In genomic region chr11:83441235-83441634, GRCm38 (mm10) we compare ENCODE assay signal across 8 mouse cellular contexts. TPM values are rescaled to one million over a fixed set of nuclear protein-coding genes. Genes with fewer than 3 reads are reported as not detected.
DNase-seq lines count a peak whose midpoint lies in the region; ATAC-seq lines count a peak whose summit lies in the region.

No protein-coding gene starts in this region.

- no peaks in the 10 kb centered on the region for H3K36me3 ChIP-seq in forebrain, embryonic 13.5 days (ENCODE audit: poor library complexity, severe bottlenecking)
- H3K36me3 ChIP-seq in forebrain, embryonic 16.5 days (ENCODE audit: control insufficient read depth, insufficient read depth): no peaks in the 10 kb centered on the region

- no peak overlapping the region for H3K27ac ChIP-seq in forebrain, embryonic 13.5 days
- no peak overlapping the region for H3K27ac ChIP-seq in forebrain, embryonic 16.5 days (ENCODE audit: low read length)

- H3K4me3 ChIP-seq in forebrain, embryonic 13.5 days: peak overlapping the region; percentile 60; the same call in 1 of the 2 replicates
- no peak overlapping the region for H3K4me3 ChIP-seq in forebrain, embryonic 16.5 days (replicated peaks; ENCODE audit: low read length)

- H3K4me1 ChIP-seq in forebrain, embryonic 13.5 days: peaks cover 7% of the 10 kb centered on the region; the same call in 1 of the 2 replicates
- H3K4me1 ChIP-seq in forebrain, embryonic 16.5 days (replicated peaks; ENCODE audit: control insufficient read depth, insufficient read depth, low read length): peaks cover 11% of the 10 kb centered on the region

- H3K9me3 ChIP-seq in forebrain, embryonic 13.5 days (replicated peaks): no peaks in the 10 kb centered on the region
- H3K9me3 ChIP-seq in forebrain, embryonic 16.5 days (ENCODE audit: control insufficient read depth, low read length): no peaks in the 10 kb centered on the region

- WGBS in forebrain, embryonic 13.5 days: 24% methylated on average over 6 of the region's 7 CpGs
- WGBS in forebrain, embryonic 16.5 days: 31% methylated on average over 7 of the region's 7 CpGs

- H3K4me2 ChIP-seq in forebrain, embryonic 13.5 days: peak overlapping the region; percentile 84
- no peak overlapping the region for H3K4me2 ChIP-seq in forebrain, embryonic 16.5 days (ENCODE audit: low read length)

- DNase-seq in Muller cell, postnatal 12 days (ENCODE audit: inconsistent ontology term): peak; percentile 40
- DNase-seq in heart, adult 9 months (ENCODE audit: low spot score in 2 of 2): peak; percentile 66 to 68
- DNase-seq in kidney, postnatal 25 days: peak; percentile 40 to 68
- DNase-seq in T-cell, adult 2 months (ENCODE audit: low spot score): no peak
- DNase-seq in urinary bladder, adult 18-20 months (ENCODE audit: low spot score in 2 of 2): no peak

- H3K27me3 ChIP-seq in forebrain, embryonic 13.5 days: peaks cover 50% of the 10 kb centered on the region
- peaks cover 38% of the 10 kb centered on the region for H3K27me3 ChIP-seq in forebrain, embryonic 16.5 days (replicated peaks; ENCODE audit: control insufficient read depth, insufficient read depth, low read length)

- no peak for ATAC-seq in forebrain, embryonic 13.5 days
- ATAC-seq in forebrain, embryonic 16.5 days: no peak
- ATAC-seq in CD4-positive, CD25-positive, alpha-beta regulatory T cell, adult 4 months: no peak

- no peak overlapping the region for H3K9ac ChIP-seq in forebrain, embryonic 13.5 days
- H3K9ac ChIP-seq in forebrain, embryonic 16.5 days (replicated peaks; ENCODE audit: low read depth, low read length): no peak overlapping the region

RNA-seq across cellular contexts. Expression of gene 1700020L24Rik, which starts 3.8 kb away (rescaled TPM):
- not detected in 2 replicates for polyA plus RNA-seq in forebrain, embryonic 13.5 days (2015; fragmentation: Nextera tagmentation; extraction: Ambion mirVana)
- 0.26 and 1.0 TPM in 2 replicates for polyA plus RNA-seq in forebrain, embryonic 16.5 days (2015; fragmentation: Nextera tagmentation; extraction: Ambion mirVana)
- under 1 TPM in 1 of 2 experiments, not detected in 1; 0.85 TPM for polyA plus RNA-seq in CD4-positive, CD25-positive, alpha-beta regulatory T cell, adult 4 months (2017; shearing (Covaris generic))

RNA-seq across cellular contexts. Expression of gene Gas2l2, which starts 12.0 kb away (rescaled TPM):
- polyA plus RNA-seq in forebrain, embryonic 13.5 days (2015; fragmentation: Nextera tagmentation; extraction: Ambion mirVana): 0.21 and 0.30 TPM in 2 replicates
- 0.39 and 0.81 TPM in 2 replicates for polyA plus RNA-seq in forebrain, embryonic 16.5 days (2015; fragmentation: Nextera tagmentation; extraction: Ambion mirVana)
- polyA plus RNA-seq in CD4-positive, CD25-positive, alpha-beta regulatory T cell, adult 4 months (2017; shearing (Covaris generic)): not detected

RNA-seq across cellular contexts. Expression of gene Mmp28, which starts 21.6 kb away (rescaled TPM):
- polyA plus RNA-seq in forebrain, embryonic 13.5 days (2015; fragmentation: Nextera tagmentation; extraction: Ambion mirVana): 2.5 TPM in 2 replicates
- 1.8 and 1.9 TPM in 2 replicates for polyA plus RNA-seq in forebrain, embryonic 16.5 days (2015; fragmentation: Nextera tagmentation; extraction: Ambion mirVana)
- not detected for polyA plus RNA-seq in CD4-positive, CD25-positive, alpha-beta regulatory T cell, adult 4 months (2017; shearing (Covaris generic))

RNA-seq across cellular contexts. Expression of gene Taf15, which starts 31.7 kb away (rescaled TPM):
- 20.5 and 21.3 TPM in 2 replicates for polyA plus RNA-seq in forebrain, embryonic 13.5 days (2015; fragmentation: Nextera tagmentation; extraction: Ambion mirVana)
- polyA plus RNA-seq in forebrain, embryonic 16.5 days (2015; fragmentation: Nextera tagmentation; extraction: Ambion mirVana): 8.8 and 17.1 TPM in 2 replicates
- 10 to 100 TPM; 20.6 to 22.0 TPM for polyA plus RNA-seq in CD4-positive, CD25-positive, alpha-beta regulatory T cell, adult 4 months (2017; shearing (Covaris generic))

RNA-seq across cellular contexts. Expression of gene Rasl10b, which starts 32.3 kb away (rescaled TPM):
- 6.5 and 9.9 TPM in 2 replicates for polyA plus RNA-seq in forebrain, embryonic 13.5 days (2015; fragmentation: Nextera tagmentation; extraction: Ambion mirVana)
- polyA plus RNA-seq in forebrain, embryonic 16.5 days (2015; fragmentation: Nextera tagmentation; extraction: Ambion mirVana): 24.7 and 31.4 TPM in 2 replicates
- polyA plus RNA-seq in CD4-positive, CD25-positive, alpha-beta regulatory T cell, adult 4 months (2017; shearing (Covaris generic)): not detected

Comparison
In these comparisons a context has a peak if more than half of its experiments do, and no peak if none do; other contexts are left out.
1. DNase-seq: peak in Muller cell, postnatal 12 days (single experiment), heart, adult 9 months (2 of 2) and kidney, postnatal 25 days (2 of 2); none in T-cell, adult 2 months (single experiment) and urinary bladder, adult 18-20 months (0 of 2).